Mouse (Mus musculus): Measurements from ENCODE around the gene Sash1.

Gene Sash1

DNA sequence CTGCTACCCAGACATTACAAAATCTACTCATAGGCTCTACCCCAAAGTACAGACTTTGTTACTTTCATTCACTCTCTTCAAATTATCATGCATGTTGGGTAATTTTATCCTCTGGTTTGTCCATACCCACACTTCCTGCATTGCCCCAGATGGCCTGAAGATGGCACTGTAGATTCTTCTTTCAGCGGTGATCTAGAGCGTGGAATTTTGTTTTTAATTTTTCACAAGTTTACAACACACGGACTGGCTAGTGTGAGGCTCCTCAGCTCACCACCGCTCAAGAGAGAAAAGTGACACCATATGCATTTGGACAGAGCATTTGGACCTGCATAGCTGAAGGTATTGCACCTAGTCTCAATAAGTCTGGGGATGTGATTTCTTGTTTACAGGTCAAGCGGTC lies 93.5 kb downstream of the Sash1 start:
- peak; percentile 53 to 66 for DNase-seq (ENCODE audit: low spot score in 2 of 2)

DNA sequence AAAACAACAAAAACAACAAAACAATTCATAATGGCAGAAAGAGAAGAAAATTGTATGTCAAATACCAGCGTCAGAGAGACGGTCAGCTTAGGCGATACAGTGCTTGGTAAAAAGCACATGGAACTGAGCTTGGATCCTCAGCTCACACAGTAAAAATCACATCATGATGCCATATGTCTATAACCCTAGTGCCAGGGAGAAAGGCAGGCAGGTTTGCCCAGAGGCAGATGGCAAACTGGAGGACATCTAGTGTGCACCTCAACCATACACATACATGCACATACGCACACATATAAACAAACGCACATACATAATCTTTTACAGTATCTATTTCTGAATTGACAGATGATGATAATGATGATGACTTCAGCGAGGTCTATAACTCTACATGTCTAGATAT lies 96.8 kb downstream of the Sash1 start:
- DNase-seq (ENCODE audit: low spot score in 2 of 2) = no peak

DNA sequence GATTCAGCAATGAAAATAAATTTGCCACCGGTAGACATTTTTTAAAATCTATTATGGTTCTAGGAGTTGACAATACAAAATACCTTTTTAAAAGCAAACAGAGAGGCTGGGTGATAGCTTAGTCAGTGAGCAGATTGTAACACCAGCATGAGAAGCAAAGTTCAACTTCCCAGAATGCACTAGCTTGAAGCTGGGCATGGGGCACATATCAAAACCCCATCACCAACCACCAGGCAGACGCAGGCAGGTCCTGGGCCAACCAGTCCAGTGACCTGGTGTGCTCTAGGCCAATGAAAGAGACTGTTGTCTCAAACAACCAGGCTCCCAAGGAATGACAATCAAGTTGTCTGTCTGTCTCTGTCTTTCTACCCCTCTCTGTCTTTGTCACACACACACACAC lies 98.6 kb downstream of the Sash1 start:
- DNase-seq (ENCODE audit: low spot score in 2 of 2) = peak in 1 of 2 experiments; percentile 38

DNA sequence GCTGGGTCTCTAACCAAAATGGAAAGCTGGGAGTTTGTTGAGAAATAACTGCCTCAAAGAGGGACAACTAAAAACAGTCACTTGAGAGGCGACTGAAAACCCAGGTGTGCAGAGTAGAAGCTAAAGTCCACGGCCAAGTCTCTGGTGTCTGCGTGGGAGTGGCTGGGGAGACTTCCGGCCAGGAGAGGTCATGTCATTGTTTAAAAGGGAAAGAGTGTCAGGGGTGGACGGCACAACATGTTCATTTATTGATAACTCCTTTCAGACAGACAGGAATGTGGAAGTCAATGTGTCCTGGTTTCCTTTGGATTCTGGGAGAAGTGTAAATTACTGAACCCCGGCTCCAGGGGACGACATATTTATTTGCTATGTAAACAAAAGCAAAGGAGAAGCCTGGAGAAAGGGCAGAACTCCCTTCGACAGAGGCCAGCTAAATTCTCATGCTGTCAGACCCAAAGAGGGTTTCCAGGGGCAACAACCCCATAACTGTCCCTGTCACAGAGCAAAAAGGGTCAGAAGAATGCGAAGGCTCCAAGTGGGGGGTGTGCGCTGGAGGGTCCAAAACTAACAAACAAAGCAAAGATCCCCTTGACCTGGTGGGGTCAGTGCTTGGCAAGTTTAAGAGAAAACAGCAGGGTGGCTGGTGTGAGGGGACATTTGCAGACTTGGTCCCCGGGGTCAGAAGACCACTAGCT lies 100.3 kb downstream of the Sash1 start:
- no peak for DNase-seq (ENCODE audit: low spot score in 2 of 2)

DNA sequence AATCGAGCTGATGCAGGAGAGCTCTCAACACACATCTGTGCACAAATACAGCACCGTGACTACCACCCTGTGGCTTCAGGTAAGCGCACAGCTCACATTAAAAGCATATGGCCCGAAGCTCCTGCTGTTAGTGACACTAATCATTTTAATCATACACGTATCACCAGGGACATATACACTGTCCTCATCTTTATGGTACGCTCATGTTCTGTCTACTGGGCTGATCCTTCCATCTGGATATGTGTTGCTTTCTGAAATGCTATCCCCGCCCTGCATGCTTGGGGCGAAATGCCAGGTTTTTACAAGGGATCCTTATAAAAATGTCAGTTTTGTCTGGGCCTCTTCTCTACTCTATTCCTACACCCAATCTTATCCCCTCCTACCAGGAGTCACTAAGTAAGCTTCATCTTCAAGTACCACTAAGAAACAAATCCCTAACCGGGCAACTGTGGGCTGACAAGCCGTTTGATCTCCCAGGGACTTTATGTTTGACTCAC lies 103.9 kb downstream of the Sash1 start:
- DNase-seq (ENCODE audit: low spot score in 2 of 2) = no peak

DNA sequence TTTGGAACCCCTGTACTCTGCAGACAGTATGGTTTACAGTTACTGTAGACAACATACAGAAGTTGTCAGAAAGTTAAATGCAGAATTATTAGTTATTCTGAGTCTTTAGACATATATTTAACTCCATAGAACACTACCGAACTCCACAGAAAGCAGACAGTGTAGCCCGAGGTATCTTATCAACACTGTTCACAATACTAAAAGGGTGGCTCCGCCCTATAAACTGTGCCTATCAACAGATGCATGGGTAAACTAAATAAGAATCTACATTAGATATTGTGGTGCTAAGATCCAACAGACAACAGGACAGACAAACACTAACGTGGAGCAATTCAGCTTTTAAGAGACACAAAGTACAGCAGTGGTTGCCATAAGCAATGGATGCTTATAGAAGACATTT lies 106.0 kb downstream of the Sash1 start:
- DNase-seq (ENCODE audit: low spot score in 2 of 2) = no peak

DNA sequence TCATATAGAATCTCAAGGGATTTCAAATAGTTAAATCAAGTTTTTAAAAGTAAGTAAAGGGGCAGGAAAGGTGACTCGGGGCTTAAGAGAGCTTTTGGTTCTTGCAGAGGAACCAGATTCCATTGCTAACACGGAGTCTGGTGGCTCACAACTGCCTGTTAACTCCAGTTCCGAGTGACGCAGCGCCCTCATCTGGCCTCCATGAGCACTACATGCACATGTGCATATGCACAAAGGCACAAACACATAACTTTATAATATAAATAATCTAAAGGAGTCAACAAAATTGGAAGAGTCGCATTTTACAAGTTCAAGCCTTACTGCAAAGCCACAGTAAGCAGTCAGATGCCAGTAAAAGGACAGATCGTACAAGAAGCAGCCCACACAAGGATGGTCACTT lies 107.0 kb downstream of the Sash1 start:
- no peak for DNase-seq (ENCODE audit: low spot score in 2 of 2)

DNA sequence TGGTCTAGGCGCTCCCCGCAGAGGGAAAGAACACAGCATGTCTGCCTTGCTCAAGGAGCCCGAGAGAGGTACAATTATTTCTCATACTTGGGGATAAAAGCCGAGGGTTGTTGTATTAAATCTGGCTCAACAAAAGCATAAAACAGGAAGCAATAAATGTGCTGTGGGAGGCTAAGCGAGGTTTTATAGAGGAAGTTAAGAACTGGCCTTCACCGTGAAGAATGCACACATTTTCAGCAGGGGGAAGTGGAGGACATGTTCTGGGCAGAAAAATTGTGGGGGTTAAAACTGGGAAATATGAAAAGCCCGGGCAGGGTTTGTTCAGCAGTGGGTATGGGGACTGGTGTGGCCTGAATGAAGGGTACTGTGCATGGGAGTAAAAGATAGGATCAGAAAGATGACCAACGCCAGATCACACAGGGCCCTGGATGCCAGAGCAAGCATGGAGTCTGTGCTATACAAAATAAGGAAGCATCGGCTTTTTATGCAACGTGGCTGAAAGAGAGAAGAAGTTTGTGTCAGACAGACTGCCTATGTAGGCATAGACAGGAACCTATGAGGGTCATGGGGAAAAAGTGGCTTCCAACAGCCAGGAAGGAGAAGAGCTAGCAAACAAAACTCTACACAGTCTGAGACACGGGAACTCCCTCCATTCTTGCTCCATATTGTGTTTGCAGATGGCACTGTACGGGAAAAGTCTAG lies 108.2 kb downstream of the Sash1 start:
- DNase-seq (ENCODE audit: low spot score in 2 of 2) = no peak

DNA sequence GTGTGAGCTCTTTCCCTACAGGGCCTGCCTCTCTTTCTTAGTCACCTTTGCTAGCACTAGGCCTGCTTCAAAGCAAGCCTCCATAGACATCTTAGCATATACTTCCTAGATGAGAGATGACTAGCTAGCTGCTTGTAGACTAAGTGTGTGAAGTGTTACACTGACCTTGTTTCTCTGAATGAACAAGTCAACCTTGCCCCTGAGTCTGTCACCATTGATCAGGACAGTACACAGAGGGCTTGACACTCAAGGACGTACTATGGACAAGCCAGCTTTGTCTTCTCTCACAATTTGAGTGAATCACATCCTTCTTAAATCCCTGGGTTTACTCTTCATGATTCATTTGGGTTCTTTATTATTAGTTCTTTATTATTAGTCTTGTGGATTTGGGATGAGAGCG lies 109.1 kb downstream of the Sash1 start:
- DNase-seq (ENCODE audit: low spot score in 2 of 2) = no peak

DNA sequence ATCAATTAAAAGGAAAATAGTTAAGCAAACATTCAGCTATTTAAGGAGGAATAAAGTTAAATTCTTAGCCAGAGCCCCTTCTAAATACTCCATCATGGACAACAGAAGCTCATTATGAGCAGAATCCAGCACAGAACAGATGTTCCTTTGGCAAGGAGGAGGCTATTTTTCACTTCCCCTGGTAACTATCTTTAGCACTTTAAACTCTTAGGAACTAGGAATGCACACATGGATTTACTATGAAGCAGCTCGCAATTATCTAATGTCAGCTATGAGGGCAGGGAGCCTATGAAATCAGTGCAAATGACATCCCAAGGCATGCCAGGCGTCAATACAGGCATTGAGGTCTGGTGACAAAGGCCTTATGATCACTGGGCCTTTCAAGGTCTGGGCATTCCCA lies 110.1 kb downstream of the Sash1 start:
- DNase-seq (ENCODE audit: low spot score in 2 of 2) = no peak

DNA sequence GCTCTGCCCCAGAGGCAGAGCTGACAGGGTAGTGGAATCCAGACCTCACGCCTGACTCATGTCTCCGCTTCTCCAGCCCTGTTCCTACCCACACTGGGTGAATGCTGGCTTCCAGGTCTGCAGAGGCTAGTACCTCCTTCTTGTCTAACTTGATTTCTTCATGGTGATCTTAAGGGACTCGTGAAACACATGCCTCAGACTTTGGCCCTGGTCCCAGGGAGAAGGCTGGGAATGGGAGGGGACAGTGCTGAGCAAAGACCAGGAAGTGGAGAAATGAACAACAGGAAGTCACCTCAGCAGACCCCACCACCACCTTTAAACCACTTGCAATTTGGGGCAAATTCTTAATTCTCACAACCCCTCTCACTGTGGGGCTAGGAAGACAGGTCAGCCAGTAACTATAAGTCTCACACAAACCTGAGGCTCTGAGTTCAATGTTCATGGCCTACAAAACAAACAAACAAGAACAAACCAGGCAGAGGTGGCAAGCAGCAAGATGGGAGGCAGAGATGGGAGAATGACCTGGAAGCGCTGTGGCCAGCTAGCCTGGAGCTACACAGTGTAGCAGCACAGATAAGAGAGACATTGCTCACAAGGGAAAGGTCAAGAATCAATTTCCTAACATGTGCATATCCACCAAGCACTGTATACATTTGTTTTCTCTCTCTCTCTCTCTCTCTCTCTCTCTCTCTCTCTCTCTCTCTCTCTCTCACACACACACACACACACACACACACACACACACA lies 113.2 kb downstream of the Sash1 start:
- DNase-seq (ENCODE audit: low spot score in 2 of 2) = peak; percentile 50 to 80

DNA sequence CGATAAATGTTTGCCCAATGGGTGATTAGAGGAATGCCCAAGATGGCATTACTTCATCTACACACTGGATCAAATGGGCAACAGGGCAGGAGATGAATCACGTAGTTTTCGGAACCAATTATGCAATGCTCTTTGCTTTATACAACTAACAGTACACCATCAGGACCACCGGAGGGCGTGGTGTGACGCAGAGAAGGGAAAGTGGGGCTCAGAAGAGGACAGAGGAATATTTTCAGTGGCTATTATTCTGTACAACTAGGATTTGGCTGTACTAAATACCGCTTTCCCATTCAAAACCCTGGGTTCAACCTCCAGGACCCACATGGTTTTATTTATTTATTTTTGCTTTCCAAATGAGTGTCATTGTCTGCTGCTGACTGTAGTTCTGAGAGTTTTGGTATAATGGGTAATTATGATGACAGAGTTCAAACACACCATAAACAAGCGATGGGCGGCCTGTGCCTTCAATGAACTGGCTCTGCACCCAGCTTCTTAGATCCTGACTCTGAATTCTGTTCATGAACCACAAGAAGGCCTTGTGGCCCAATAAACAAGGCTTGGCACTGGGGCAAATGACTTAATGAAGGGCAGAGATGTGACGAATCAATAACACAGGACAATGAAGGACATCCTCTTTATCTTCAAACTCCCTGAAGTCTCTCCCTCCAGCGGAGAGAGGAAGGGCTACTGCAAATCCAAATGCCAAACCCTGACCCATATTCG lies 114.8 kb downstream of the Sash1 start:
- DNase-seq (ENCODE audit: low spot score in 2 of 2) = no peak

DNA sequence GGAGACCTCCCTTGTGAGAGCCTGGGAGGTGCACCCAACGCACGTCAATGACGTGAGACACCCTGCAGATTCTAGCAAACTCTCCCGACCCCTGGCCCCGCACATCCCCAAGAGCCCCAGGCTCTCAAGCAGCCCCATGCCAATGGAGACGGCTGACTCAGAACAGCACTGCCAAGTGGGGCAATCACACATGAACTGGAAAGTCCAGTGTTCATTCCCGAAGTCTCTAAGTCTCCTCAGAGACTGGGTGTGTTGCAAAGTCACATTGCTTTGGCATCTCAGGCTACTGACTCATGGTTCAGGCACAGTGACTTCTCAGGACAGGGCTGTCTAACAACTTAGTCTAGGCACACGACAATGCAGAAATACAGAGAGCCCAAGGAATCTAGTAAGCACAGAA lies 117.2 kb downstream of the Sash1 start:
- DNase-seq (ENCODE audit: low spot score in 2 of 2) = peak in 1 of 2 experiments; percentile 72

DNA sequence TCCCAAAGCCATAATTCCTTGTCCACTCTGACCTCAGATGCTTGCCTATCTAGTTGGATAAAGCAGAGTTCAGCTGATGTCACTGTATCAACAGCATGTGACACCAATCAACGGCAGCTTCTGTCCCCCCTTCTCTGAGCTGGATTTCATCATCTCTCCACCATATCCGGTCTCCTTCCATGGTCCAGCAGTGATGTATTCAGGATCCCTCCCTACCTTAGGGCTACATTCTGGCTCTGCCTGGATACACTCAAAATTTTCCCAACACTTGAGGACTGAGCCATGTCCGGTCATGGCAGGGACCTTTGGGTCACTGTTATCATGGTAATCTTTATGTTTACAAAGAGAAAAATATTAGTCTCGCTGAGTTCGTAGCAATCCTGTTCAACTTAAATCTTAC lies 118.5 kb downstream of the Sash1 start:
- DNase-seq (ENCODE audit: low spot score in 2 of 2) = no peak

DNA sequence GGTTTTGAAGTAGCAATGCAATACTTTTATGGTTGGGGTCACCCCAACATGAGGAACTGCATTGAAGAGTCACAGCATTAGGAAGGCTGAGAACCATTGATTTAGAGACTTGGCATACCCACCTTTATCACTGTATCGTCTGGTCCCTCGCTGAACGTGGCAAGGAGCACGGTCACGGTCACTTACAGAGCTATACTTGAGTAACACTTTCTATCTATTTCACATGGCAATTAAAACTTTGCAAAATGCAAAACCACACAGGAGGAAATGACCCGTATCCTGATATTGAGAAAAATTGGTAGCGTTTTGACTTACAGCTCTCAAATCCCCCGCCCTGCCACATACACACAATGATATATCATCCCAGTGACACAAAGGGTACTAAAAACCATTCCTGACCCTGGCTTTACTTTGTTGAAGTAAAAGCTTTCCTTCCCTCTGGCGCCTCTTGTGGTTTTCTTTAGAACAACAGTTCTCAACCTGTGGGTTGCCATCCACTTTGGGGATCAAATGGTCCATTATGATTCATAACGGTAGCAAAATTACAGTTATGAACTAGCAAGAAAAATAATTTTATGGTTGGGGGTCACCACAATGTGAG lies 119.8 kb downstream of the Sash1 start:
- no peak for DNase-seq (ENCODE audit: low spot score in 2 of 2)

DNA sequence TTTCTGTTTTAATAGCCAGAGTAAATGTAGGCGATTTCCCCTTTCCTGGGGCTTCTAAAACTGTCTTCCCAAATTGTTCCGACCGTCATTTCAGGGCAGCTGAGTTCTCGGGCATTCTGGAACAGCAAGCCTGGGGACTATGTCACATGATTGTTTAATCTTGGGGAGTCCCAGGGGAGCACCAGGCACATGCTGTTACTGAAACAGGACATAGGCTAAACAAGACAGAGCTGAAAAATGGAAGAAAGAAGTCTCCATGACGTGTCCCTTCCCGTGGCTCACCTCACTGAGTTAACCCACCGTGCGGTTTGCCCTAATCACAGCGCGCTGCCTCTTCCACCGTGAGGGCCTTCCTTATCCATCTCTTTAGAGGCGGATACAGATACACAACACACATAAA lies 123.1 kb downstream of the Sash1 start:
- no peak for DNase-seq (ENCODE audit: low spot score in 2 of 2)

DNA sequence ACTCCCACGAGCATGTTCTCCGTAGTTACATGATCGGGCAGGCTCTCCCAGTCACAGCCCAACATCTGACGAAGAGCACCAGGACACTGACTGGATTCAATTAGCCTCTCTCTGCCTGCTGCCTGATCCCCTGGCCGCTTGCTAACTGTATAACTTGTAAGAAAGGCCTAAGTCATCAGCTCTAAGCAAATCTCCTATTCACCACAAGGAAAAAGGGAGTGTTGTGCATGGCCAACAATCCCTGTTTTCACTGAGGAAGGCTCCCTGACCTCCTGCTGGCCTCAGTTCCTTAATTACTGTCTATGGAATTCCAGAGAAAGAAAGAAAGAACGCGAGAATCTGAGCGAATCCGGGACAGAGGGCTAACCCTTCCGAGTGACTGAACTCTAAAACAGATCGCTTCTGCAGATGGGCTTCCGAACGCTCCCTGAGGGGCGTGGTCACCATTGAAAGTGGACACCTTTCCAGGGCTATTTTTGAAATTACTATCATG lies 123.6 kb downstream of the Sash1 start:
- DNase-seq (ENCODE audit: low spot score in 2 of 2) = peak; percentile 49 to 70

DNA sequence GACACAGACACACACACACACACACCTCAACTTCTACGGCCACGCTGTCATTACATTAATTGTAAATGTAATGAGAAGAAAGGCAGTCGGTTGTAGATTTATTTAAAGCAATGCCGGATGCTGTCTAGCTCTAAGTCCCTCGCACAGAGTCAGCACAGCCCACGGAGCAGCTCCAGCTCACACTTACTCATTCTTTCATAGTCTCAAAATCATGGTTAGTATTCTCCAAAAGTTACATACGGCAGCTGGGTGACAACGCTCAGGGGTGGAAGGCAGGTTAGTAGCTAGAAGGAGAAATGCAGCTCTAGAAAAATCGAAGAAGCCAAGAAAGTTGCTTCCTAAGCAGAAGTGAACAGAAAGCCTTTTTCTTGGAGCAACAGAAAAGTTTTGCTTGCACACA lies 124.2 kb downstream of the Sash1 start:
- DNase-seq (ENCODE audit: low spot score in 2 of 2) = no peak

DNA sequence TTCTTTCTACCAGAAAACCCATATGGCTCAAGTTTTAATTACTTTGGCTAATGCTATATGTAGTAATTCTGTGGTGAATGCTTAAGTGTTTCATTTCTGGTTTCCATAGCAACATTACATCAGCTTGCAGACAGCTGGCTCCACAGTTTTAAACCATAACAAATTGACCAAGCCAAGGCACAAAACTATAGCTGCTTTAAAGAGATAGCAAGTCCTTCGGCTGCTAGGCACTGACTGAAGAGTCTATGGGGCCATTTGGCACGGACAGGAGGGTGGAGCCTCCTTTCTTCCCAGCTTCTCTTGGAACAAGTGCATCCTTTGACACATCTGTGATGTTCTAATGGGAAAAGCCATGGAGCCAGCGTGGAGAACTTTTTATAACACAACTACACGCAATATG lies 125.3 kb downstream of the Sash1 start:
- peak in 1 of 2 experiments; percentile 43 for DNase-seq (ENCODE audit: low spot score in 2 of 2)

DNA sequence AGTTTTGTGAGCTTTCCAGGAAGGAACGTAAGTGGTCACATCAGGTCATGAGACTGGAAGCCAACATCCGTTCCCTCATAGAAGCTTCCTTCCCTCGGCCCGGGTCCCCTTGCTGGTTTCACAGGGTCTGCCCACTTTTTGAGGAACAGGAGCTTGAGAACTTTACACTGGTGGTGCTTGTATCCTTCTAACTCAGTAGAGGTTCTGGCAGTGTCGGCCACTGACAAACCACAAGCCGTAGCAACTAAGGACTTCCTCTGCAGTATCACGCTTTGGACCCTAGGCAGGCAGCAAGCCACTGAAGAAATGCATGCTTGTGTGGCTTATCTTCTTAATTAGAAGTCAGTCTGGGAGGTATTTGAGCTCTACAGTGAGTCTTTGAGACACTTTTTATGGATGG lies 126.6 kb downstream of the Sash1 start:
- DNase-seq (ENCODE audit: low spot score in 2 of 2) = no peak

DNA sequence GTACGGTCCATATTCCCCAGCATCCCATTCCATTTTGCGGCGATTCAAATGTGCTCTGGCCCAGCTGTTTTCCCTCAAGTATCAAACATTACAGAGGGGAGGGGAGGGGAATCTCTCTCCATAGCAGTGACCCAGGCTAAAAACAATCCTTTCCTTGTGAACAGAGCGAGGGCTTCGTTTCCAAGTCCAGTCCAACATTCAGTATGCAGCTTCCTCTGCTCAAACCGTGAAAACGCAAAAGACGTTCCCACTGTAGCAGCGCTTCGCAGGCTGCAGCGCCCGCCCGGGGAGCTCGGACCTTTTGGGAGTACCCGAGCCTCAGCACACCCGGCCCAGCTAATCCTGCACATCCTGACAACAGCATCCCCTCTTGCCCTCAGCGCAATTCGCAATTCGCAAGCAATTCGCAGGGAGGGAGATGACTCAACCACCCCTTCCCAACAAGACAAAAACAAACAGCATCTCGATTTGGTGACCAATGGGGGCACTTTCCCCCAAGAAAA lies 128.4 kb downstream of the Sash1 start:
- DNase-seq (ENCODE audit: low spot score in 2 of 2) = no peak
